Mouse (Mus musculus): Measurements from ENCODE around the gene Gm853. TPM values are rescaled to one million over a fixed set of nuclear protein-coding genes. Genes with fewer than 3 reads are reported as not detected.
A peak's percentile ranks its signal among the peaks of the same experiment; 100 is the strongest.

The Gm853 gene
- total RNA-seq, 2 experiments from 2014 or later, result 0.15 TPM; not detected in 1

DNA sequence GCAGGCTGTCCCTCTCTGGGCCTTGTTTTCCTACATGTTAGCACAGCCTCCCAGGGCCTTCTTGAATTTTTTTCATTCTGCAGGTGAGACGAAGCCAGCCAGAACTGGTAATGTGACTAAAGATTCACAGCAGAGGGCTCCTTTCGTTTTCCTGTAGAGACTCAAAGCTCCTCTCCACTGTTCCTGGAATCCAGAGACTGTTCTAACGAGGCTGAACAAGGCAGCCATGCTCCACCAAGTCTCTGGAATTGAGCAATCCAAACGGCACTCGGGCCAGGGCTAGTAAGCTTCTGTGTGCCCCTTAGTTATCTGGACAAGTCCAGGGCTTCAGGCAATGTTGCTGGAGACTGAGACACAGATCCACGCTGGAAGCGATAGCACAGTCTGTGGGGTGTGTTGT is 44.7 kb downstream of the Gm853 start:
- Histone ChIP-seq H3K27ac (no peak overlapping the region), H3K4me3 (no peak overlapping the region)
- no peak for TF ChIP-seq CTCF (conservative IDR thresholded peaks at IDR 0.05)
- no peak for DNase-seq (ENCODE audit: low spot score in 2 of 2)

DNA sequence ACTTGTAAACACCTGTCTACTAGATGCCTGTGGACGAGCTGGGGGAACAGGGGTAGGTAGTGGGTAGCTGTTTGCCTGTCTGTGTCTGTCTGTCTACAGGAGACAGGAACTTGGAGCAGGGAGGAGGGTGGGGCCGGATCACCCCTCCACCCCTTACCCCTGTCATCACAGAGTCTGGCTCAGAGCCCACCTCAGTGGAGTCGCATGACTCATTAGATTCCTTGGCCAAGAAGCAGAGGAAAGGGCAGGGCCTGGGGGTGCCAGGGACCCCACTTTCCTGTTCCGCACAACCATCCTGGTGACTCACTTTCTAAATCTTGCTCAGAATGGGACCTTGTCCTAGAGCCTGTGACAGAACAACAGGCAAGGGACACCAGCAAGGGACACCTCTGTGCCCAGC is 45.1 kb downstream of the Gm853 start:
- no peak overlapping the region for H3K4me3 ChIP-seq
- DNase-seq (ENCODE audit: low spot score in 2 of 2), result no peak
- no peak for TF ChIP-seq CTCF (conservative IDR thresholded peaks at IDR 0.05)
- no peak overlapping the region for H3K27ac ChIP-seq

DNA sequence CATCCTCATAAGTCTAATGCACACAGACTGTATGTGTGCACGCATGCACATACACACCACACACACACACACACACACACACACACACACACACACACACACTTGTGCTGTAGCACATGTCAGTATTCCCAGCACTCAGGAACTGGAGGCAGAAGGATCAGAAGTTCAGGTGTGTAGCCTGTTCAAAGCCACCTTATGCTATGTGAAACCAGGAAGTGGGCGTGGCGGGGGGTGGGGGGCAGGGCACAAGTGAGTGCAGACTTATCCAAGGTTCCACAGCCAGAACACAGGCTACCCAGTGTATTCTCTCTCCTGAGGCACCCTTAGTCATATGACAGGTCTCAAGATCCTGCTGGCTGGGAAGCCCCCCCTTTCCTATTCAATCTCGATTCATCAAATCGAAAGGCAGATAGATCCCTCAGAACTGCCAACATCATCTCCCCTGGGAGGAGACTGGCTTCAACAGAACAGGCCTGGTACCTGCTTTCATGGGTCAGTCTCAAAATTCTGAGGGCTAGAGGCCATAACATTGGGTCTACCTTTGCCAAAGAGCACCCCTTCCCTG is 46.0 kb downstream of the Gm853 start:
- H3K4me3 ChIP-seq, result no peak overlapping the region
- no peak for DNase-seq (ENCODE audit: low spot score in 2 of 2)
- H3K27ac ChIP-seq, result no peak overlapping the region
- TF ChIP-seq CTCF (conservative IDR thresholded peaks at IDR 0.05), result no peak

DNA sequence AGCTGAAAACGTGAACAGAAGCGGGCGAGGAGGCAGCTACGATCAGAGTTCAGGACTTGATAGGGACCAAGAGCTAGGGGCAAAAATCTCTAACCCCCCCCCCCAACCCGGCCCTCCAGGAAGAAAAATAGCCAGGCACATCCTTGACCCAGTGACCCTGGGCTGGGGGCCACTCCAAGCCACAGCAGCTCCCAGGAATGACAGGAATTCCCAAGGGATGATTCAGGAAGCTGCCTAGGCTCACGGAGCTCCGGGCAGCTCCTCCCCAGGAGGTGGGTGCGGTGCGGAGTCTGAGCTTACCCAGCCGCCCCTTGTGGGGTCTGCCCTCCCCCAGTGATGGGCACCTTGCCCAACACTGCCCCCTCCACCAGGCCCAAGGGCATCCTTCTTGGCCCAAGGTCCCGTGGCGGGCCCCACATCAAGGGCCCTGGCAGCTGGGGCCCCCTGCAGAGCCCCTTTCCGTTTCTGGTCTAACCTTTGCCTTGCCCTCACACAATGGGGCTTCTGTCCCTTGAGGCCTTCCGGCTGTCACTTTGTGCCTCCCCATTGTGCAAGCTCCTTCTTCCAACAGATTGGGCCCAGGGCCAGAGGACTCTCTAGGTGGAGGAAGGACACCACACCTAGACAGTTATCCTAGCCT is 47.0 kb downstream of the Gm853 start, which contains the start of gene Tinagl1:
Gene Tinagl1 (minus strand): TSS at position 51 of the 640 bp plus-strand sequence.
- H3K27ac ChIP-seq, result peak within 1 kb of the TSS; percentile 62
- no peak for TF ChIP-seq CTCF (conservative IDR thresholded peaks at IDR 0.05)
- H3K4me3 ChIP-seq, result peak within 1 kb of the TSS; percentile 23
- DNase-seq (ENCODE audit: low spot score in 2 of 2), result no peak

DNA sequence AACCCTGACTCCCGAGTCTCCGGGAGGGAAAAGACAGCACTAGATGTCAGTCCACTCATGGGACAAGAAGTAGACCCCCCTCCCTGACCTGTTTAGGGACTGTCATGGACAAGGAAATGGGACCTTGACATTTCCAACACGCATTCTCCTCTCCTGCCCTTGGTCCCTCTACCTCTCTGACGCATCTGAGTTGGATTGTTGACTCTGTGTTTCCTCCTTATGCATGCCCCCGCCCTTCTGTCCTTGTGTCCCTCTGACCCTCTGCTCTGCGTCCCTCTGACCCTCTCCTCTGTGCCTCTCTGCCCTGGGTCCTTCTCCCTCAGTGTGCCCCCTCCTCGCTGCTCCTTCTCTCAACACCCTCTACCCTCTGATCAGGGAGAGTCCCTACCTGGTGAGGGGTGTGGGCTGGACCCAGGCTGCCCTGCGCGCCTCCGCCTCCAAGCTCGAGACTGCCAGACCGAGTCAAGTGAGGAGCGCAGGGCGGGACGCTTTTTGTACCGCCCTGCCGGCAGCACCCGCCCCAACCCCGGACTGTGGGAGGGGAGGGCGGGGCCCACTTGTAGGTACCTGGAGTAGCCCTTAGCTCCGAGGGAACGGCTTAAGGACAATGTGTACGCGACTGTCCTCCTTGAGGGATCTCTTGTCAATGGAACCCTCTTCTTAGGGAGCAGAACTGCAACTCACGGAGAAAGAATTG is 47.7 kb downstream of the Gm853 start:
- no peak for TF ChIP-seq CTCF (conservative IDR thresholded peaks at IDR 0.05)
- Histone ChIP-seq H3K4me3 (peak overlapping the region; percentile 23), H3K27ac (peak overlapping the region; percentile 62)
- no peak for DNase-seq (ENCODE audit: low spot score in 2 of 2)

DNA sequence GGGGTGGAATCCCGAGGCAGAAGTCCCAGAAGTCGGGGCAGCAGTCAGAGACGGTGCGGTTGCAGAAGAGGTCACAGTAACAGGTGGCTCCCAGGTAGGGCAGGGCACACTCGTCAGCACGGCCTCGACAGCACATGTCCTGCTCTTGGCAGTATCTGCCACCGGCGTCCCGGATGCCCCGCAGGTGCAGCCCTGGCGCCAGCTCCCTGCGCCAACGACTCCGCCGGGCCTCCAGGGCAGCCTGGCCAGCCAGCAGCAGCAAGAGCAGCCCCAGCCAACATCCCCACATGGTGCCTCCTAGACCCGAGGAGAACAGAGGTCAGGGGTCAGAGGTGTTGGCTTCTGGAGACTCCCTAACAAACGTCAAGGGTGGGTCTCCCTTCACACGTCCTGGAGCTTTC is 48.3 kb downstream of the Gm853 start:
- H3K27ac ChIP-seq, result peak overlapping the region; percentile 62; the same call in 1 of the 2 replicates
- peak overlapping the region; percentile 23 for H3K4me3 ChIP-seq
- no peak for DNase-seq (ENCODE audit: low spot score in 2 of 2)
- TF ChIP-seq CTCF (conservative IDR thresholded peaks at IDR 0.05), result no peak

DNA sequence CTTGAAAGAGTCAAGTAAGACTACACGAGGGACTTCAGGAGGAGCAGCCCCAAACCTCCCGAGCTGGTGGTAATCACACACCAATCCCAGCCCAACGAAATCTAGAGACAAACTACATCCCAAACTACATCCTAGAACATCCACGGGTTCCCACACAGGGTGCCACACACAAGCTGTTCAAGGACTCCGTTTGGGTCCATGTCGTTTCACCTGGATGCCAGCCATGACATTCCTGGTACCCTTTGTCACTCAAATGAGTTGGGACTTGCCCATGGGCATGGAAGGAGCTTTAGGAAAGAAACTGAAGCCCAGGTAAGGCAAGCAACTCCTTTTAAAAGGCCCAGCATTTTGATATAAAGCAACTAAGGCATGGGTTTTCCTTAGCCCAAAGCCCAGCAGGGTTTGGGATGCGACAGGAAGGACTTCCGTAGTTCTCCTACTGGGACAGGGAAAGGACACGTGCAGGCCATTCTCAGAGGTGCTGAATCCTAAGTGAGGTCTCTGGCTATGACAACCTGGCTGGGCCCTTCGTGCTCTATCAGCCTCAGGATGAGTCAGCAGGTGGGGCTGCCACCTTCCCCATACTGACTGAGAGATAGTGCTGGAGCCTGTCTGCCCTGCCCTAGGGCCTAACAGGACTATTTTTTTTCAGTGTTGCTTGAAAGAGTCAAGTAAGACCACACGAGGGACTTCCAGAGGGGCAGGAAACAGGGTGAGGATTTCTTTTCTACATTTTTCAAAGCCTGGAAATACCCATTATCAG is 49.0 kb downstream of the Gm853 start:
- TF ChIP-seq CTCF (conservative IDR thresholded peaks at IDR 0.05), result no peak
- Histone ChIP-seq H3K27ac (peak overlapping the region; percentile 62; the same call in 1 of the 2 replicates), H3K4me3 (peak overlapping the region; percentile 23)
- no peak for DNase-seq (ENCODE audit: low spot score in 2 of 2)

DNA sequence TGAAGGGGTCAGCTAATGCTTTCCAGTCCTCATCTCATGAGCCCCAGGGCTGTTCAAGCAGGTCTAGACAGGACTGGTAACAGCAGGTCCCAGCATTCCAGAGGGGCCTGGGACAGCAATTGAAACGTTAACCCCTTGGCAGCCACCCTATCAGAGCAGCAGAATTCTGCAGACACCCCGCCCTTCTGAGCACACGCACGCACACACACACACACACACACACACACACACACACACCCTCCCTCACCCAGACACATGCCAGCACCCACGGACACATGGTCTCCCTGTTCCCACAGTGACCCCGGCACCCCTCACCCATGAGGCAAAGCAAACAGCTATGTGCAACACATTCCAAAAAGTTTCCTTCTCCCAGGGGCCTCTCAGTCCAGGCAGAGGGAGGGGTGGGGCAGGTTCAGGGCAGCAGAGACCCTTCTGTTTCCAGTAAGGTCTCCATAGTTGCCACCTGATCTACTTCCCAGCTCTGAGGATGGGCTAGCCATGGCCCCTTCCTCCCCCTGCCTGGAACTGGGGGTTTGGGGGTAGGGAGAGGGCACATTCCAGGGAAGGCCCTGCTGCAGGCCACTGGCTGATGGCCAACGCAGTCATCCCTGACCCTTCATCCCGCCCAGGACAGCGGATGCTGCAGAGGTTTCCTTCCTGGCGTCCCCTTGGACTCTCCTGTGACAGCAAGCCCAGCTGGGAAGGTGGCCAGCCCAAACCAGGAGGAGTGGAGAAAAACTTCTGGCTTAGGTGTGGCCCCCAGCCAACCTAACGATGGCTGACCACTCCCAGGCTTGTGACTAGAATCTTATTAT is 50.0 kb downstream of the Gm853 start:
- no peak for TF ChIP-seq CTCF (conservative IDR thresholded peaks at IDR 0.05)
- DNase-seq (ENCODE audit: low spot score in 2 of 2), result no peak
- Histone ChIP-seq H3K4me3 (no peak overlapping the region), H3K27ac (no peak overlapping the region)

DNA sequence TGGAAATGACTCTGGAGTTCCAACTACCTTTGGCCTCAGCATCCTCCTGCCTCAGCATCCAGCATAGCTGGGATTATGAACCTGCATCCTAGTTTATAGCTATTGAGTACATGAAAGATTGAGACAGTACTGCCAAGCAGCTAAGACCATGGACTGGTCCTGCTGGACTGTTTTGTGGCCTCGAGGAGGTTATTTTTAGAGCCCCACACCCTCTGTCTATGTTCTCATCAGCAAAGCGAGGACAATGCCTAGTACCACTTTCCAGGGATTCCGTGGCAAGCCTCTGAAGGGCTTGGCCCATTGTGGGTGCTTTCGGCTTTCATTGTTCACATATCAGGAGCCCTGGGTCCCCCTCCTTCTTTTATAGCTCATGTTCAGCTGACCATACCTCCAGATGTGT is 51.8 kb downstream of the Gm853 start:
- Histone ChIP-seq H3K27ac (no peak overlapping the region), H3K4me3 (no peak overlapping the region)
- DNase-seq (ENCODE audit: low spot score in 2 of 2), result no peak
- no peak for TF ChIP-seq CTCF (conservative IDR thresholded peaks at IDR 0.05)

DNA sequence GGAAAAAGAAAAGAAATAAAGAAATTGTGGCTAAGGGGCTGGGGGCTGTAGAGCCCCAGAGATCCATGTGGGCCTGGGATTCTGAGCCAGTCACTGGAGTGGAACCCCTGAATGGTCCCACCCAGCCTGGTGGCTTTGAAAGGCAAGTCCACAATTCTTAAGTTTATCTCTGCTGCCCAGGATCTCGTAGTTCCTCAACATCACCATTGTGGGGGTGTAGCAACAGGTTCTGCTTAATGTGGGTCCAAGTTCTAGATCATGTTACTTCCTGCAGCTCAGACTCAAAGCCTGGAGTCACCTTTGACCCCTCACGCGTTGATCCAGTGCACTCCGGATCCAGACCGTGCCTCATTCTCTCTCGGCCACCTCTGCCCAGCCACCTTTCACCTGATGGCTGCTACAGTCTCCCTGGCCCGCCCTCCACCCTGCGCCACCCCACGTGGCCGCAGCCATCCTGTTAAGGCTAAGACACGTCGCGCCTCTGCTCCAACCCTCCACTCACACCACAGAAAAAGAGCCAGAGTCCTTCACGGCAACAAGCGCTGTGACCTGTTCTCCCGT is 52.7 kb downstream of the Gm853 start:
- Histone ChIP-seq H3K27ac (peak overlapping the region; percentile 53; the same call in 1 of the 2 replicates), H3K4me3 (no peak overlapping the region)
- no peak for DNase-seq (ENCODE audit: low spot score in 2 of 2)
- TF ChIP-seq CTCF (conservative IDR thresholded peaks at IDR 0.05), result no peak

DNA sequence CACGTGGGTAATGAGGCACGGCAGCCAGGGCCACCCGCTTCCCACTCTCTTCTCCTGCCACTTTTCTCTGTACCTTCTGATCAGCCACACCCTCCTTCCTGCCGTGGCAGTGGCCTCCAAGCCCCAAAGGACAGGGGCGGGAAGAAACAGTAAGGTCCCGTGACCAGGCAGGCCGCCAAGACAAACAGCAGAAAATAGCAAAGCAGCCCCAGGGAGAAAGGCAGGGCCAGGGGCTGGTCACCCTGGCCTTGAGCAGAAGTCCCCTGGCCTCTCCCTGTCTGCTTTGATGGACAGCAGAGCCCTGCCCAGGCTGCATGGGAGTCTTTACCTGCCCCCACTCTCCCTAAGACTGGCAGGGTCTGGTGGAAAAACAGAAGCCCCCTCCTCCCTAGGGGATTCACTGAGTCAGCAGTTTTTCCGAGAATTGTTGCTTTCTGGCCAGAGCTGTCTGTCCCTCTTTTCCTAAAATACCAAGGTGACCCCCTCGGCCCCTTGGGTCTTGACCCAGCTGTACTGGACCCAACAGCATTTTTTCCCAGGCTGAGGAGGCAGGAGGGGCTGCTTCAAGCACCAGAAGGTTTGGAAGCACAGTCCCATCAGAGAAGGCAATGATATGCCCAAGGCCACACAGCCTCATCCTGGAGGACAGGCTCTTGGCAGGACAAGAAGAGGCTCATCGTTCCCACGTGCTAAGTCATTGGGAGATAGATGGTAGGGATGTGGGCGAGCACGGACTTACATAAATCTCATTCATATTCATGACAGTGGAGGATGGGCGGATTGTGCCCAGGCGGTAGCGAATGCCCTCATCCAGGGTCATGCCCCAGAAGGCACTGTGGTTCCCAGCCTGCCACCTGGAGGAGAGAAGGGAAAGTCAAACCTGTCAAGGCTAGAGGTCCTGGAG is 53.7 kb downstream of the Gm853 start:
- Histone ChIP-seq H3K27ac (peak overlapping the region; percentile 53), H3K4me3 (no peak overlapping the region; the same call in 1 of the 2 replicates)
- no peak for DNase-seq (ENCODE audit: low spot score in 2 of 2)
- TF ChIP-seq CTCF (conservative IDR thresholded peaks at IDR 0.05), result no peak
